Mouse (Mus musculus): ENCODE measurements around the gene 1110032A03Rik. TPM values are rescaled to one million over a fixed set of nuclear protein-coding genes. Genes with fewer than 3 reads are reported as not detected.
A peak's percentile ranks its signal among the peaks of the same experiment; 100 is the strongest.

1110032A03Rik gene
- 56.2 and 59.7 TPM in 2 replicates for polyA plus RNA-seq (2014; fragmentation: Nextera tagmentation; extraction: Ambion mirVana)

DNA sequence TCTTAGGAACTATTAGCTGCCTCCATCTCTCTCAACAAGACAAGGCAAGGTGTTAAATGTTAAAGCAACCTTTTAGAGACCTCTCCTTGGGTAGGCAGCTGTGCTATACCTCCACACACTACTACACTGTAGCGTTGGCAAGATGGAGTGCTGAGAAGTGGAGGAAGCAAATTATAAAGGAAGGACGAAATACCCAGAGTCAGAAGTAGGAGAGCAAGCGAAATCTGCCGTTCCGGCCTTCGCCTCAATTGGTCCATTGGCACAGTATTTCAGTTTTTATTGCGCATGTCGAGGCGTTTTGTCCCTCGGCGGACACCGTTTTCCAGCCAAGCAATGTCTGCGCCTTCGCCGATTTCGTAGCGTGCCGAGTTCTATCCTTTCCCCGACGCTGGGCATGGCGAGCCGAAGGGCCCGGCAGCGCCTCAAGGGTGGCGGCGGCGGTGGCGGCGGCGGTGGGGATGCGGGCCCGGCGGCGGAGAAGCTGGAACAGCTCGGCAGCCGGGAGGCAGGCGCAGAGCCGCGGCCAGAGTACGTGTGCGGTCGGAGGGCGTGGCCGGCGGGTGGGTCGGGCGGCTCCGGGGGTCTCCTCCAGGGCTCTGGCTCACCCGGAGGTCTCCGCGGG is at the start of gene 1110032A03Rik, which contains the start of gene Alg9:
Gene 1110032A03Rik, minus strand, starts transcription at position 530 of the 622 bp plus-strand sequence.
Gene Alg9, plus strand, starts transcription at position 29 of the 622 bp plus-strand sequence.
- peak within 1 kb of the TSS; percentile 92 for H3K4me3 ChIP-seq (replicated peaks; ENCODE audit: low read depth, low read length)
- DNase-seq: peak; percentile 93
- H3K27me3 ChIP-seq (ENCODE audit: control insufficient read depth, insufficient read depth, low read length): no peaks in the 10 kb centered on the region
- H3K9ac ChIP-seq (replicated peaks; ENCODE audit: low read length): peak within 1 kb of the TSS; percentile 90
- H3K27ac ChIP-seq (replicated peaks; ENCODE audit: low read depth, low read length): peak within 1 kb of the TSS; percentile 90
- H3K36me3 ChIP-seq (ENCODE audit: control insufficient read depth, insufficient read depth, low read length): peaks cover 40% of the 10 kb centered on the region
- peaks cover 22% of the 10 kb centered on the region for H3K4me1 ChIP-seq (ENCODE audit: control insufficient read depth, insufficient read depth, low read length)
- no peaks in the 10 kb centered on the region for H3K9me3 ChIP-seq (ENCODE audit: control insufficient read depth, low read length)
- WGBS: under 1% methylated on average over 39 of the region's 51 CpGs
- ATAC-seq (ENCODE audit: low FRiP score, low TSS enrichment): peak; percentile 78
- H3K4me2 ChIP-seq (ENCODE audit: low read length): peak within 1 kb of the TSS; percentile 81

DNA sequence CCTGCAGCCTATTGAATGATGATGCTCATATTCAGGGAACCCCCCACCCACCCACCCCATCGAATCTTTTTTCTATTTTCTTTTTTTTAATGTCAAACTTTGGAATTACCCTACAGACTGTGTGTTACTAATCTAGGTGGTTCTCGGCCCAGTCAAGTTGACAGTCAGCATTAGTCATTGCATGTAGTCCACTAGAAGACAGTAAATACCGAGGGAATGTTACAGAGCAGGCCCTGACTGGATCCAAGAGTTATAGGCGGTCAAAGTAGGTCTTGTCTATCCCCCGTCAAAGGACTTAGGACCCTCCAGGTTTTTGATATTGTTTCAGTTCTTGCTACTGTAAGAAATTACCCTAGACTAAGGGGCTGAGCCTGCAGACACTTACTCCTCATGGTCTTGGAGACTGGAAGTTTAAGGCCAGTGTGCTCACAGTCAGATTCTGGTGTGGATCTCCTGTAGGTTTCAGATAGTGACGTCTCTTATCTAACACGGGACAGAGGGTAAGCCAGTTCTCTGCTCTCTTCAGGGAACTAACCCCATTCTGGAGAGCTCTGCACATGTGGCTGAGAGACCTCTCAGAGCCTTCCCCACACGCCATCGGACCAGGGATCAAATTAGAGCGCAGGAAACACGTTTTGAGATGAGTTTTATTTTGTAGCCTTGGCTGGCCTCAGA is 48.6 kb upstream of the 1110032A03Rik start:
- no peak for ATAC-seq (ENCODE audit: low FRiP score, low TSS enrichment)
- H3K4me2 ChIP-seq (ENCODE audit: low read length): no peak overlapping the region
- WGBS: 93% methylated on average over 11 of the region's 11 CpGs
- no peak overlapping the region for H3K4me3 ChIP-seq (replicated peaks; ENCODE audit: low read depth, low read length)
- H3K9ac ChIP-seq (replicated peaks; ENCODE audit: low read length): no peak overlapping the region
- no peak overlapping the region for H3K27ac ChIP-seq (replicated peaks; ENCODE audit: low read depth, low read length)
- no peaks in the 10 kb centered on the region for H3K27me3 ChIP-seq (ENCODE audit: control insufficient read depth, insufficient read depth, low read length)
- no peaks in the 10 kb centered on the region for H3K4me1 ChIP-seq (ENCODE audit: control insufficient read depth, insufficient read depth, low read length)
- H3K36me3 ChIP-seq (ENCODE audit: control insufficient read depth, insufficient read depth, low read length): peaks cover 40% of the 10 kb centered on the region
- DNase-seq: no peak
- no peaks in the 10 kb centered on the region for H3K9me3 ChIP-seq (ENCODE audit: control insufficient read depth, low read length)

DNA sequence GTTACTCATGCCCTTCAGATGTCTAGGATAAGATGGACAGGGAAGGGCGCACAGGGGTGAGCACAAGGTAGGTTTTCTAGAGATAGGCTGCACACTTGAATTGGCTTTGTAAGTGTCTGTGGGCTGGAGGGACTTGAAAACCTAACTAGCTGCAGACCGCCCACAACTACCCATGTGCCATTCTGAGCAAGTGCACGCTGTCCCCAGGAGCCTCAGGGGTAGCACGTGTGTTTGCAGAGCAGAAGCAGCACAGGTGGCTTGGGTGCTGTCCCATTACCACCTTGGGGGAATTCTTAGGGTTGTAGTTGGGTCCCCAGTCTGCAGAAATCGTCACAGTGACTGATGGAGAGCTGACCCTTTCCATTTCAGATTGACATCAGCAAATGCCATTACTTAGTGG is 46.9 kb upstream of the 1110032A03Rik start:
- ATAC-seq (ENCODE audit: low FRiP score, low TSS enrichment) (no peak), DNase-seq (no peak)
- no peak overlapping the region for H3K4me3 ChIP-seq (replicated peaks; ENCODE audit: low read depth, low read length)
- no peak overlapping the region for H3K9ac ChIP-seq (replicated peaks; ENCODE audit: low read length)
- H3K9me3 ChIP-seq (ENCODE audit: control insufficient read depth, low read length): no peaks in the 10 kb centered on the region
- H3K36me3 ChIP-seq (ENCODE audit: control insufficient read depth, insufficient read depth, low read length): peaks cover 45% of the 10 kb centered on the region
- WGBS: 98% methylated on average over 5 of the region's 5 CpGs
- no peaks in the 10 kb centered on the region for H3K27me3 ChIP-seq (ENCODE audit: control insufficient read depth, insufficient read depth, low read length)
- H3K4me1 ChIP-seq (ENCODE audit: control insufficient read depth, insufficient read depth, low read length): no peaks in the 10 kb centered on the region
- H3K4me2 ChIP-seq (ENCODE audit: low read length): no peak overlapping the region
- H3K27ac ChIP-seq (replicated peaks; ENCODE audit: low read depth, low read length): no peak overlapping the region

- Histone ChIP-seq H3K9ac (replicated peaks; ENCODE audit: low read length) (no peak overlapping the region), H3K4me2 (ENCODE audit: low read length) (no peak overlapping the region), H3K9me3 (ENCODE audit: control insufficient read depth, low read length) (no peaks in the 10 kb centered on the region), H3K36me3 (ENCODE audit: control insufficient read depth, insufficient read depth, low read length) (peaks cover 45% of the 10 kb centered on the region), H3K4me3 (replicated peaks; ENCODE audit: low read depth, low read length) (no peak overlapping the region), H3K27me3 (ENCODE audit: control insufficient read depth, insufficient read depth, low read length) (no peaks in the 10 kb centered on the region), H3K4me1 (ENCODE audit: control insufficient read depth, insufficient read depth, low read length) (no peaks in the 10 kb centered on the region), H3K27ac (replicated peaks; ENCODE audit: low read depth, low read length) (no peak overlapping the region)
- ATAC-seq (ENCODE audit: low FRiP score, low TSS enrichment) (no peak), DNase-seq (no peak)
- WGBS: 89% methylated on average over 6 of the region's 6 CpGs
Observed at GRCm38 (mm10) chr9:50821651-50822050, 46.3 kb upstream of the 1110032A03Rik start.

DNA sequence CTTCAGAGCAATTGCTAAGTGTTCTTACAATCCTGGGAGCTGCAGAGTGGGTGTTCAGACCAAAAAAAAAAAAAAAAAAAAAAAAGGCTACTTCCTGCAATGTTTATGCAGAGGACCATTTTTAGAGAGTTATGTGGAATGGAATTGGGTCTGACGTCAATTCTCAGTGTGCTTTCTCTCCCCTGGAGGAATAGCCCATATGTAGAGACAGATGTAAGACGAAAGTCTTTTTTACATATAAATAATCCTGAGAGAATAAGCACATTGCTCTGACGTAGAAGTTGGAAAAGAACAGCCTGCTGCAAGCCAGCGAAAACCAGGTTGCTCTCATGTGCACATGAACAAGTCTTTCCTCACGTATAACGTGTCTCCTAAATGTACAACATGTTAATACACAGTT is 44.4 kb upstream of the 1110032A03Rik start:
- Histone ChIP-seq H3K9ac (replicated peaks; ENCODE audit: low read length) (no peak overlapping the region), H3K4me3 (replicated peaks; ENCODE audit: low read depth, low read length) (no peak overlapping the region), H3K36me3 (ENCODE audit: control insufficient read depth, insufficient read depth, low read length) (peaks cover 51% of the 10 kb centered on the region), H3K27me3 (ENCODE audit: control insufficient read depth, insufficient read depth, low read length) (no peaks in the 10 kb centered on the region), H3K4me2 (ENCODE audit: low read length) (no peak overlapping the region), H3K4me1 (ENCODE audit: control insufficient read depth, insufficient read depth, low read length) (no peaks in the 10 kb centered on the region), H3K27ac (replicated peaks; ENCODE audit: low read depth, low read length) (no peak overlapping the region), H3K9me3 (ENCODE audit: control insufficient read depth, low read length) (no peaks in the 10 kb centered on the region)
- ATAC-seq (ENCODE audit: low FRiP score, low TSS enrichment) (no peak), DNase-seq (no peak)
- 92% methylated on average over 6 of the region's 6 CpGs for WGBS

DNA sequence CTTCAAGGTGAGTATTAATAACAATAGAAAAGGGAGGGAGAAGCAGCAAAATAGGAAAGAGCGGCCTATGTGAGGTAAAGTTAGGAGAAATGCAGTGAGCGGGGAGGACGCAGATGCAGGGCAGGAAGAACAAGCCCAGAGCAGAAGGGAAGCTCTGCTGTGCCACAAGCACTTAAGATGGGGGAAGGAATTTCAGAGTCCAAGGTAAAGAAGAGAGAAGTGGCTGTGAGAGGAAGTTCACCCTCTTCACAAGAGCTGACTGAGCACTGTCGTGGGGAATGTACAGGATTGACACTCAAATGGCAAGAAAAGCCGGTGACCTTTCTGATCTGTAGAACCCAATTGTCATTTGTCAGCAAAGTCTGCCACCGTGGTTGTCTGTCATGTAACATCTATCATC is 42.7 kb upstream of the 1110032A03Rik start:
- Histone ChIP-seq H3K4me1 (ENCODE audit: control insufficient read depth, insufficient read depth, low read length) (no peaks in the 10 kb centered on the region), H3K9ac (replicated peaks; ENCODE audit: low read length) (no peak overlapping the region), H3K36me3 (ENCODE audit: control insufficient read depth, insufficient read depth, low read length) (peaks cover 50% of the 10 kb centered on the region), H3K4me3 (replicated peaks; ENCODE audit: low read depth, low read length) (no peak overlapping the region), H3K4me2 (ENCODE audit: low read length) (no peak overlapping the region), H3K9me3 (ENCODE audit: control insufficient read depth, low read length) (no peaks in the 10 kb centered on the region), H3K27me3 (ENCODE audit: control insufficient read depth, insufficient read depth, low read length) (no peaks in the 10 kb centered on the region), H3K27ac (replicated peaks; ENCODE audit: low read depth, low read length) (no peak overlapping the region)
- DNase-seq (no peak), ATAC-seq (ENCODE audit: low FRiP score, low TSS enrichment) (no peak)
- 91% methylated on average over 6 of the region's 6 CpGs for WGBS

- H3K27ac ChIP-seq (replicated peaks; ENCODE audit: low read depth, low read length): no peak overlapping the region
- ATAC-seq (ENCODE audit: low FRiP score, low TSS enrichment) (no peak), DNase-seq (no peak)
- no peak overlapping the region for H3K4me2 ChIP-seq (ENCODE audit: low read length)
- no peak overlapping the region for H3K4me3 ChIP-seq (replicated peaks; ENCODE audit: low read depth, low read length)
- 98% methylated on average over 1 of the region's 1 CpGs for WGBS
- H3K9ac ChIP-seq (replicated peaks; ENCODE audit: low read length): no peak overlapping the region
- peaks cover 51% of the 10 kb centered on the region for H3K36me3 ChIP-seq (ENCODE audit: control insufficient read depth, insufficient read depth, low read length)
- no peaks in the 10 kb centered on the region for H3K4me1 ChIP-seq (ENCODE audit: control insufficient read depth, insufficient read depth, low read length)
- H3K9me3 ChIP-seq (ENCODE audit: control insufficient read depth, low read length): no peaks in the 10 kb centered on the region
- H3K27me3 ChIP-seq (ENCODE audit: control insufficient read depth, insufficient read depth, low read length): no peaks in the 10 kb centered on the region
Observed at GRCm38 (mm10) chr9:50816512-50816911, 41.2 kb upstream of the 1110032A03Rik start.

GRCm38 (mm10) chr9:50815666-50816065 is 40.3 kb upstream of the 1110032A03Rik start:
- Histone ChIP-seq H3K4me3 (replicated peaks; ENCODE audit: low read depth, low read length) (no peak overlapping the region), H3K27me3 (ENCODE audit: control insufficient read depth, insufficient read depth, low read length) (no peaks in the 10 kb centered on the region), H3K27ac (replicated peaks; ENCODE audit: low read depth, low read length) (no peak overlapping the region), H3K4me1 (ENCODE audit: control insufficient read depth, insufficient read depth, low read length) (no peaks in the 10 kb centered on the region), H3K9ac (replicated peaks; ENCODE audit: low read length) (no peak overlapping the region), H3K36me3 (ENCODE audit: control insufficient read depth, insufficient read depth, low read length) (peaks cover 55% of the 10 kb centered on the region), H3K9me3 (ENCODE audit: control insufficient read depth, low read length) (no peaks in the 10 kb centered on the region), H3K4me2 (ENCODE audit: low read length) (no peak overlapping the region)
- no peak for DNase-seq
- ATAC-seq (ENCODE audit: low FRiP score, low TSS enrichment): no peak
- WGBS: over 99% methylated on average over 4 of the region's 4 CpGs

DNA sequence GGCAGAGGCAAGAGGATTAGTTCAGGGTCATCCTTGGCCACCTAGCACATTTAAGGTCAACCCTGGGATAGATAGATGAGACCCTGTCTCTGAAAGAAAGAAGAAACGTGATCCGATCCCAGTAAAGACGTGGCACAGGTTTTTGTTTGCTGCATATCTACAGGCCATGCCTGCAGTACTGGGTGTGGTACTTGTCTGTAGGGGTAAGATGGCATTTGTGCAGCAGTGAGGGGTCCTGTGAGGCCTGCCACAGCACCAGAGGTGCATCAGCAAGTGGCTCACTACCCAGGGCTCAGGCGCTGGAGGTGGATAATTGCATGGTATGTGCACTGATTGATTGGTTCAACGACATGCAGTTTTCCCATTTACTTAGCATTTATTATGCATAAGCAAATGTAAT is 38.5 kb upstream of the 1110032A03Rik start:
- peaks cover 64% of the 10 kb centered on the region for H3K36me3 ChIP-seq (ENCODE audit: control insufficient read depth, insufficient read depth, low read length)
- no peak for ATAC-seq (ENCODE audit: low FRiP score, low TSS enrichment)
- no peaks in the 10 kb centered on the region for H3K4me1 ChIP-seq (ENCODE audit: control insufficient read depth, insufficient read depth, low read length)
- H3K4me2 ChIP-seq (ENCODE audit: low read length): no peak overlapping the region
- no peak for DNase-seq
- no peak overlapping the region for H3K4me3 ChIP-seq (replicated peaks; ENCODE audit: low read depth, low read length)
- H3K27ac ChIP-seq (replicated peaks; ENCODE audit: low read depth, low read length): no peak overlapping the region
- no peak overlapping the region for H3K9ac ChIP-seq (replicated peaks; ENCODE audit: low read length)
- 93% methylated on average over 5 of the region's 5 CpGs for WGBS
- H3K27me3 ChIP-seq (ENCODE audit: control insufficient read depth, insufficient read depth, low read length): no peaks in the 10 kb centered on the region
- no peaks in the 10 kb centered on the region for H3K9me3 ChIP-seq (ENCODE audit: control insufficient read depth, low read length)
